Mouse (Mus musculus) ES-Bruce4 (cell line): ENCODE measurements around the gene Dlgap3. TPM values are rescaled to one million over a fixed set of nuclear protein-coding genes. Genes with fewer than 3 reads are reported as not detected.
A peak's percentile ranks its signal among the peaks of the same experiment; 100 is the strongest.

ENCODE experiments used
- H3K27ac ChIP-seq: 2 replicates; pipeline ENCODE4 v1.5.1; 2012; ENCODE audit warnings: low read length, inconsistent platforms; ENCODE audit not compliant: insufficient read depth
- H3K27me3 ChIP-seq: 2 replicates; pipeline ENCODE4 v1.6.1; 2012; ENCODE audit warnings: mild to moderate bottlenecking, low read length, inconsistent platforms; ENCODE audit not compliant: control insufficient read depth, poor library complexity, insufficient read depth, severe bottlenecking
- H3K36me3 ChIP-seq: 2 replicates; pipeline ENCODE4 v1.6.1; 2012; ENCODE audit warnings: inconsistent platforms, mild to moderate bottlenecking, low read length, moderate library complexity; ENCODE audit not compliant: control insufficient read depth, poor library complexity, insufficient read depth, severe bottlenecking
- H3K4me1 ChIP-seq: one replicate; pipeline ENCODE4 v1.8.1; 2011; ENCODE audit warnings: low read length; ENCODE audit not compliant: control insufficient read depth, insufficient read depth
- H3K4me3 ChIP-seq: 2 replicates; pipeline ENCODE4 v1.5.1; 2011; ENCODE audit warnings: low read depth, mild to moderate bottlenecking, low read length
- H3K9ac ChIP-seq: 2 replicates; pipeline ENCODE4 v1.6.1; 2012; ENCODE audit warnings: low read depth, mild to moderate bottlenecking, inconsistent platforms; ENCODE audit not compliant: poor library complexity, severe bottlenecking
- H3K9me3 ChIP-seq: replicated peaks from 2 replicates; pipeline ENCODE4 v1.6.1; 2012; ENCODE audit warnings: mild to moderate bottlenecking, low read length, inconsistent platforms; ENCODE audit not compliant: control insufficient read depth, poor library complexity, insufficient read depth, severe bottlenecking
- CTCF ChIP-seq: IDR thresholded peaks from one replicate; pipeline ENCODE4 v1.8.1; 2011; ENCODE audit warnings: low read depth, low read length
- EP300 ChIP-seq: IDR thresholded peaks from 2 replicates; pipeline ENCODE4 v1.6.1; 2011; ENCODE audit warnings: low read depth, low read length; ENCODE audit not compliant: insufficient read depth
- POLR2A ChIP-seq: IDR thresholded peaks from one replicate; pipeline ENCODE4 v1.8.1; 2011; ENCODE audit warnings: low read length; ENCODE audit not compliant: insufficient read depth
- polyA plus RNA-seq: library from polyadenylated mRNA; stranded (reverse); fragments of >200 nt; gene quantifications from 2 replicates; pipeline ENCODE4 v1.2.4, GENCODE M21; 2011; ENCODE audit warnings: low read depth; ENCODE audit not compliant: missing spikeins, insufficient read depth, insufficient read length

Dlgap3 gene
- polyA plus RNA-seq, 1 experiment: 7.4 TPM

GRCm38 (mm10) chr4:127249701-127250349 is 80.8 kb downstream of the Dlgap3 start:
- Histone ChIP-seq H3K9ac (no peak overlapping the region), H3K27me3 (no peaks in the 10 kb centered on the region), H3K9me3 (no peaks in the 10 kb centered on the region), H3K4me3 (no peak overlapping the region), H3K36me3 (peaks cover 4% of the 10 kb centered on the region), H3K4me1 (peaks cover 2% of the 10 kb centered on the region), H3K27ac (no peak overlapping the region)
- no peak for TF ChIP-seq POLR2A
- TF ChIP-seq CTCF: peak; percentile 99

GRCm38 (mm10) chr4:127251963-127252585 is 83.1 kb downstream of the Dlgap3 start:
- peak overlapping the region; percentile 47 for H3K9ac ChIP-seq
- peaks cover 2% of the 10 kb centered on the region for H3K4me1 ChIP-seq
- no peaks in the 10 kb centered on the region for H3K27me3 ChIP-seq
- H3K27ac ChIP-seq: no peak overlapping the region
- peaks cover 4% of the 10 kb centered on the region for H3K36me3 ChIP-seq
- TF ChIP-seq CTCF (no peak), EP300 (no peak), POLR2A (no peak)
- no peaks in the 10 kb centered on the region for H3K9me3 ChIP-seq
- H3K4me3 ChIP-seq: peak overlapping the region; percentile 22

DNA sequence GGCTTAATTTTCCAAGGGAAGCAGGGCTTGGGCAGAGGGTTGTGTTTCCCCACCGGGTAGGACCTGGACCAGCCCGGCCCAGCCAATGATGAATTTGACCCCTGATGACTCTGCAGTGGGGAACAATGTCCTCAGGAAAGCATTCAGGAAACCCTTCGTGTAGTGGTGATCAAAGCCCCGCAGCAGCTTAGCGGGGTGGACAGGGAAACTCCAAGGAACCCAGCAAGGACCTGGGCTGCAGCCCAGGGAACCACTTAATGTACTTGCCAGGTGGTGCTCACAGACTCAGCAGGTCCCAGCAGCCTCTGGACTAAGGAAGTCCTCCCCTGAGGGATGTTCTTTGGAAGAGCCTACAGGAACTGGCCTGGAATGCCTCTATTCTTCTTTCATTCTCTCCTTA is 87.7 kb downstream of the Dlgap3 start:
- no peaks in the 10 kb centered on the region for H3K36me3 ChIP-seq
- no peaks in the 10 kb centered on the region for H3K27me3 ChIP-seq
- no peaks in the 10 kb centered on the region for H3K9me3 ChIP-seq
- TF ChIP-seq CTCF (no peak), EP300 (no peak), POLR2A (no peak)
- H3K4me1 ChIP-seq: peaks cover 2% of the 10 kb centered on the region
- no peak overlapping the region for H3K27ac ChIP-seq
- no peak overlapping the region for H3K4me3 ChIP-seq
- H3K9ac ChIP-seq: no peak overlapping the region

DNA sequence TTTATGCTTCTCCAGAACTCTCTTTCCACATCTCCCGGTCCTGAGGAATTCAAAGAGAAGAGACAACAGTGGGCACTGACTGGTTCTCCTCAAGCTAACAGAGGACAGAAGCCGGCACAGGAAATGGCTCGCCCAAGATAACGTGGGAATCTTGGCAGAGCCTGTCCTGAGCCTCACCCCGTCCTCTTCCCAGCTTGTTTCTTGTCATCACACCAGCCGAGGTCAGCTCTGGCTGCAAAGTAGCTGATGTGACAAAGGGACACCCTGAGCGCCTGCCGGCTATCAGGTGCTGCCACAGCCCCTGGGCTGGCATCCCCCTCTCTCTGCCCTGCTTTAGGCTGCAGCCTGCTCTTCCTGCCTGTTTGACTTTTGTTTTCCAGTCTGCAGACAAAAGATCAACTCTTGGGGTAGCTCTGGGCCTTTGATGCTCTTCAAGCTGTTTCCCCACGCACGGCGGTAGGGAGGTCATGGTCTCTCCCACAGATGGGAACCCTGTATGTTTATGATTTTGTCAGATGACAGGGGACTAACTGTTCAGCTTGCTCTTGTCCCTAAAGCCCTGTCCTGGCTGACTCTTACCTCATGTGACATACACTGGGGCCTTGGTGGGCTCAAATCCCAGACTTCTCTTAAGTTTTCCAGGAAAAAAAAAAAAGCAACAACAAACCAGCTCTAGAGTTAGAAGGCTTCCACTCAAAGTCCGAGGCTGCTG is 89.3 kb downstream of the Dlgap3 start:
- H3K9ac ChIP-seq: no peak overlapping the region

DNA sequence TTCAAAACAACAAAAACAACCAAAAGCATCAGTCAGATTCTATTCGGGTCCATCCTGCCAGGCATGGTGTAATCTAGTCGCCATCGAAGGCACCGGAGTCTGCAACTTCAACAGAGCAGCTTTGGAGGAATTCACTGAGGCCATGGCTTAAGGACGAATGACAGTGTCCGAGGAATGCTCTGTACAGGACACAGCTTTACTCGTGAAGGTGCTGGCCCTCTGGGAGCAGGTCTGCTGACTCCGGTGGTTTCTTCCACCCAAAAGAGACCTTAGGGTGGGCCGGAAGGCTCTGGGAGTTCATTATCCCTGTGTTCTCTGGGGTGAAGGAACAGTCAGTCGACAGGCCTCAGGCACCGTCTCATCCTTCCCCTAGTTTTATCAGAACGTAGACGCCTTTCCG is 92.6 kb downstream of the Dlgap3 start:
- Histone ChIP-seq H3K27ac (no peak overlapping the region), H3K36me3 (no peaks in the 10 kb centered on the region), H3K4me3 (no peak overlapping the region), H3K27me3 (no peaks in the 10 kb centered on the region), H3K9me3 (no peaks in the 10 kb centered on the region), H3K4me1 (no peaks in the 10 kb centered on the region), H3K9ac (no peak overlapping the region)
- TF ChIP-seq CTCF (no peak), EP300 (no peak), POLR2A (no peak)

More for the DNA sequence above, 89.3 kb downstream of the Dlgap3 start:
- H3K27ac ChIP-seq: no peak overlapping the region
- H3K9me3 ChIP-seq: no peaks in the 10 kb centered on the region
- H3K4me1 ChIP-seq: no peaks in the 10 kb centered on the region
- no peak overlapping the region for H3K4me3 ChIP-seq
- TF ChIP-seq POLR2A: no peak
- TF ChIP-seq EP300: no peak
- TF ChIP-seq CTCF: no peak
- H3K36me3 ChIP-seq: no peaks in the 10 kb centered on the region
- H3K27me3 ChIP-seq: no peaks in the 10 kb centered on the region

- Histone ChIP-seq H3K27me3 (no peaks in the 10 kb centered on the region), H3K4me3 (no peak overlapping the region), H3K27ac (no peak overlapping the region), H3K9ac (no peak overlapping the region), H3K36me3 (no peaks in the 10 kb centered on the region), H3K4me1 (no peaks in the 10 kb centered on the region), H3K9me3 (no peaks in the 10 kb centered on the region)
- TF ChIP-seq CTCF (no peak), EP300 (no peak), POLR2A (no peak)
These were observed 94.6 kb downstream of the Dlgap3 start for GRCm38 (mm10) chr4:127263438-127264182.
